Mouse (Mus musculus) lung, postnatal 0 days (tissue): Measurements from ENCODE around the gene Smim17.

Experiments used
- CTCF ChIP-seq: IDR thresholded peaks from 2 replicates; pipeline ENCODE4 v1.5.1; 2016; ENCODE audit warnings: antibody characterized with exemption, mild to moderate bottlenecking
- EP300 ChIP-seq: IDR thresholded peaks from 2 replicates; pipeline ENCODE4 v1.6.1; 2016; ENCODE audit warnings: antibody characterized with exemption, mild to moderate bottlenecking, control low read depth

DNA sequence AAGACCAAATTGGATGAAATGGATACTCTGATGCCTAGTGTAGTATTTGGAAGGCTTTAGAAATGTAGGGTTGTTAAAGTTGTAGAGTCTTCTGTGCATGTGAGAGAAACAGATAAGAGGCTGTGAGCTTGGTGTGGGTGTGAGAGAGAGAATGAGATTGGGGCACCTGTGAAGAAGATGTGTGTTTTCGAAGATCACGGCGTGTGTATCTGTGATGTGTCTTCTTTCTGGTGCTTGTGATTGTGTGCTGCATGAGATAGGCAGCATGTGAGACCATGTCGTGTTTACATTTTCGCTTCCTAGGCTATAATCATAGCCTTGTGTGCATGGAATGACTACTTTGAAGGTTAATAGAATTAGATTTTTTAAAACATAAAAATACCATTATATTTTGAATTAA is 31.3 kb upstream of the Smim17 start:
- TF ChIP-seq EP300: no peak
- no peak for TF ChIP-seq CTCF
